Mouse (Mus musculus): ENCODE results near the gene Prkaca.

- TF ChIP-seq CTCF (IDR thresholded peaks at IDR 0.05; ENCODE audit: low read depth) (no peak), EP300 (optimal IDR thresholded peaks at IDR 0.05) (no peak)
Observed at GRCm38 (mm10) chr8:83981533-83981932, 8.7 kb downstream of the Prkaca start.

Measured in stomach, postnatal 0 days (tissue).